In the genomic region with DNA sequence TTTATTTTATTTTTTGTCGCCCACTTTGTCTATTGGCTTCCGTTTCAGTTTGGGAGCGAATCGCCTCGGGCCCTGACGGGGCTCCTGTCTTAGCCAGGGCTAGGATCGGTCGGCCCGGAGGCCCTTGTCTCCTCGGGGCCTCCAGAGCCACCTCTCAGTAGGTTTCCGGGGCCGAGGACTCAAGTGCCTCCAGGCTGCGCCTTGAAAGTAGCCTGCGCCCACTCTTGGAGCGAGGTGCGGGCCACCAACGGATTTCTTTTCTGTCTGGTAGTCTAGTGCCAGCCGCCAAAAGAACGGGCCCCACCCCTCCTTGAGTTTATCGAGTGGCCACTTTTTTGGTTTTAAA, we compare ENCODE assay signal across 8 mouse cellular contexts. TPM values are rescaled to one million over a fixed set of nuclear protein-coding genes. Genes with fewer than 3 reads are reported as not detected.
DNase-seq lines count a peak whose midpoint lies in the region; ATAC-seq and TF ChIP-seq lines count a peak whose summit lies in the region.

No protein-coding gene starts in this region.

- no peak for TF ChIP-seq POLR2A in bone marrow, adult 2 months (IDR thresholded peaks at IDR 0.05; ENCODE audit: borderline replicate concordance, control insufficient read depth, low read depth, low read length)

- no peaks in the 10 kb centered on the region for H3K4me1 ChIP-seq in bone marrow, adult 2 months (ENCODE audit: control insufficient read depth, insufficient read depth, low read length)
- H3K4me1 ChIP-seq in erythroblast, embryonic 14.5 days (ENCODE audit: control insufficient read depth), result peaks cover 23% of the 10 kb centered on the region
- H3K4me1 ChIP-seq in heart, embryonic 13.5 days, result peaks cover 35% of the 10 kb centered on the region
- peaks cover 18% of the 10 kb centered on the region for H3K4me1 ChIP-seq in liver, embryonic 15.5 days (replicated peaks)

- no peak for TF ChIP-seq CTCF in bone marrow, adult 2 months (IDR thresholded peaks at IDR 0.05; ENCODE audit: control insufficient read depth, insufficient read depth, low read length)

- H3K4me3 ChIP-seq in bone marrow, adult 2 months (replicated peaks; ENCODE audit: control insufficient read depth, low read depth, low read length), result peak overlapping the region; percentile 78
- H3K4me3 ChIP-seq in erythroblast, embryonic 14.5 days (replicated peaks), result peak overlapping the region; percentile 96
- peak overlapping the region; percentile 94 for H3K4me3 ChIP-seq in heart, embryonic 13.5 days
- H3K4me3 ChIP-seq in liver, embryonic 15.5 days (replicated peaks), result peak overlapping the region; percentile 95

- peak overlapping the region; percentile 97 for H3K9ac ChIP-seq in heart, embryonic 13.5 days
- peak overlapping the region; percentile 96 for H3K9ac ChIP-seq in liver, embryonic 15.5 days

- peak; percentile 62 for DNase-seq in CD4-positive, CD25-positive, alpha-beta regulatory T cell, adult 2 months (ENCODE audit: low read depth, low spot score)
- peak; percentile 63 for DNase-seq in kidney, postnatal 10 days
- peak; percentile 12 for DNase-seq in ovary, adult 18-20 months (ENCODE audit: low spot score)
- DNase-seq in thymus, postnatal 0 days (ENCODE audit: low spot score), result peak; percentile 53

- H3K36me3 ChIP-seq in erythroblast, embryonic 14.5 days (ENCODE audit: control insufficient read depth), result peaks cover 30% of the 10 kb centered on the region
- peaks cover 27% of the 10 kb centered on the region for H3K36me3 ChIP-seq in heart, embryonic 13.5 days
- peaks cover 26% of the 10 kb centered on the region for H3K36me3 ChIP-seq in liver, embryonic 15.5 days (replicated peaks)

- ATAC-seq in heart, embryonic 13.5 days (ENCODE audit: extremely low read depth, insufficient number of reproducible peaks, low FRiP score, low TSS enrichment), result peak; percentile 52; the same call in 1 of the 2 replicates
- peak; percentile 4 for ATAC-seq in liver, embryonic 15.5 days (ENCODE audit: insufficient read depth)

- under 1% methylated on average over 20 of the region's 20 CpGs for WGBS in bone marrow, adult 2 months
- WGBS in heart, embryonic 13.5 days, result under 1% methylated on average over 20 of the region's 20 CpGs
- under 1% methylated on average over 20 of the region's 20 CpGs for WGBS in liver, embryonic 15.5 days (ENCODE audit: insufficient replicate concordance)

- no peaks in the 10 kb centered on the region for H3K27me3 ChIP-seq in erythroblast, embryonic 14.5 days (ENCODE audit: control insufficient read depth)
- H3K27me3 ChIP-seq in heart, embryonic 13.5 days (replicated peaks), result no peaks in the 10 kb centered on the region
- H3K27me3 ChIP-seq in liver, embryonic 15.5 days, result no peaks in the 10 kb centered on the region

- peak overlapping the region; percentile 65 for H3K27ac ChIP-seq in bone marrow, adult 2 months (ENCODE audit: control insufficient read depth, insufficient read depth, low read depth, low read length, poor library complexity)
- peak overlapping the region; percentile 97 for H3K27ac ChIP-seq in heart, embryonic 13.5 days (replicated peaks)
- peak overlapping the region; percentile 93 for H3K27ac ChIP-seq in liver, embryonic 15.5 days (replicated peaks)

- H3K4me2 ChIP-seq in heart, embryonic 13.5 days, result peak overlapping the region; percentile 80
- peak overlapping the region; percentile 77 for H3K4me2 ChIP-seq in liver, embryonic 15.5 days

- no peaks in the 10 kb centered on the region for H3K9me3 ChIP-seq in erythroblast, embryonic 14.5 days (ENCODE audit: control insufficient read depth, low read length)
- H3K9me3 ChIP-seq in heart, embryonic 13.5 days, result no peaks in the 10 kb centered on the region
- H3K9me3 ChIP-seq in liver, embryonic 15.5 days (replicated peaks), result no peaks in the 10 kb centered on the region

RNA-seq across cellular contexts. Expression of gene Rbm25, which starts 1.6 kb away (rescaled TPM):
- polyA plus RNA-seq in bone marrow, adult 2 months (2011; ENCODE audit: insufficient read depth, insufficient read length, low replicate concordance, missing spikeins), result 159 and 182 TPM in 2 replicates
- 5.2 and 6.1 TPM in 2 replicates for polyA plus RNA-seq in erythroblast, embryonic 14.5 days (2012)
- polyA plus RNA-seq in heart, embryonic 13.5 days (2015; fragmentation: Nextera tagmentation; extraction: Ambion mirVana), result 151 and 168 TPM in 2 replicates
- polyA plus RNA-seq in liver, embryonic 15.5 days (2015; fragmentation: Nextera tagmentation; extraction: Ambion mirVana), result 92.7 and 93.2 TPM in 2 replicates
- polyA plus RNA-seq in thymus, postnatal 0 days (2015; fragmentation: Nextera tagmentation; extraction: Ambion mirVana), result 200 and 229 TPM in 2 replicates

RNA-seq across cellular contexts. Expression of gene Zfyve1, which starts 35.6 kb away (rescaled TPM):
- 6.8 and 17.5 TPM in 2 replicates for polyA plus RNA-seq in bone marrow, adult 2 months (2011; ENCODE audit: insufficient read depth, insufficient read length, low replicate concordance, missing spikeins)
- 0.66 and 1.0 TPM in 2 replicates for polyA plus RNA-seq in erythroblast, embryonic 14.5 days (2012)
- 14.6 and 15.9 TPM in 2 replicates for polyA plus RNA-seq in heart, embryonic 13.5 days (2015; fragmentation: Nextera tagmentation; extraction: Ambion mirVana)
- 7.8 and 8.8 TPM in 2 replicates for polyA plus RNA-seq in liver, embryonic 15.5 days (2015; fragmentation: Nextera tagmentation; extraction: Ambion mirVana)
- 11.1 and 14.5 TPM in 2 replicates for polyA plus RNA-seq in thymus, postnatal 0 days (2015; fragmentation: Nextera tagmentation; extraction: Ambion mirVana)

RNA-seq across cellular contexts. Expression of gene Psen1, which starts 55.3 kb away (rescaled TPM):
- polyA plus RNA-seq in bone marrow, adult 2 months (2011; ENCODE audit: insufficient read depth, insufficient read length, low replicate concordance, missing spikeins), result 15.1 and 40.3 TPM in 2 replicates
- 0.53 and 0.65 TPM in 2 replicates for polyA plus RNA-seq in erythroblast, embryonic 14.5 days (2012)
- polyA plus RNA-seq in heart, embryonic 13.5 days (2015; fragmentation: Nextera tagmentation; extraction: Ambion mirVana), result 40.7 and 42.5 TPM in 2 replicates
- polyA plus RNA-seq in liver, embryonic 15.5 days (2015; fragmentation: Nextera tagmentation; extraction: Ambion mirVana), result 20.4 and 21.2 TPM in 2 replicates
- polyA plus RNA-seq in thymus, postnatal 0 days (2015; fragmentation: Nextera tagmentation; extraction: Ambion mirVana), result 57.2 and 58.9 TPM in 2 replicates

Comparison
In these comparisons a context has a peak if more than half of its experiments do, and no peak if none do; other contexts are left out.
1. Peak in every context shown above with its lines: DNase-seq, ATAC-seq, H3K4me3 ChIP-seq and H3K27ac ChIP-seq.
2. DNase-seq: peak in every context shown above with its lines; median percentile 63 in kidney, postnatal 10 days; 62 in CD4-positive, CD25-positive, alpha-beta regulatory T cell, adult 2 months; 53 in thymus, postnatal 0 days; 12 in ovary, adult 18-20 months.
3. RNA of gene Rbm25, which starts 1.6 kb away (polyA plus RNA-seq): 200 to 229 TPM in thymus, postnatal 0 days, 159 to 182 TPM in bone marrow, adult 2 months, 151 to 168 TPM in heart, embryonic 13.5 days and 92.7 to 93.2 TPM in liver, embryonic 15.5 days; 5.2 to 6.1 TPM in erythroblast, embryonic 14.5 days; every median in the first group is over 10 times any median in the second.